ENCODE assay signal across 8 mouse cellular contexts in genomic region chr1:180268249-180269031, GRCm38 (mm10). TPM values are rescaled to one million over a fixed set of nuclear protein-coding genes. Genes with fewer than 3 reads are reported as not detected.
A peak's percentile ranks its signal among the peaks of the same experiment; 100 is the strongest.
DNase-seq lines count a peak whose midpoint lies in the region; ATAC-seq lines count a peak whose summit lies in the region.

No protein-coding gene starts in this region.

- H3K4me2 ChIP-seq in heart, embryonic 16.5 days (ENCODE audit: low read depth, low read length) = no peak overlapping the region
- no peak overlapping the region for H3K4me2 ChIP-seq in liver, embryonic 15.5 days
- H3K4me2 ChIP-seq in neural tube, embryonic 13.5 days = no peak overlapping the region

- no peak overlapping the region for H3K4me3 ChIP-seq in brown adipose tissue, adult 24 weeks (ENCODE audit: insufficient read depth, low read depth, low read length)
- no peak overlapping the region for H3K4me3 ChIP-seq in heart, embryonic 16.5 days (ENCODE audit: low read length)
- no peak overlapping the region for H3K4me3 ChIP-seq in liver, embryonic 15.5 days (replicated peaks)
- no peak overlapping the region for H3K4me3 ChIP-seq in neural tube, embryonic 13.5 days

- 0 out of 2 replicates have a peak overlapping the region, but pooled peaks have one; percentile 15 for H3K9ac ChIP-seq in heart, embryonic 16.5 days (ENCODE audit: low read length)
- no peak overlapping the region for H3K9ac ChIP-seq in liver, embryonic 15.5 days
- H3K9ac ChIP-seq in neural tube, embryonic 13.5 days = no peak overlapping the region

- no peaks in the 10 kb centered on the region; the same call in 1 of the 2 replicates for H3K4me1 ChIP-seq in brown adipose tissue, adult 24 weeks (ENCODE audit: control insufficient read depth, insufficient read depth, insufficient read length, low read length)
- peaks cover 7% of the 10 kb centered on the region for H3K4me1 ChIP-seq in heart, embryonic 16.5 days (ENCODE audit: control insufficient read depth, insufficient read depth, low read length)
- peaks cover 36% of the 10 kb centered on the region for H3K4me1 ChIP-seq in liver, embryonic 15.5 days (replicated peaks)
- 0 out of 2 replicates have a peak, but pooled peaks cover 3% of the 10 kb centered on the region for H3K4me1 ChIP-seq in neural tube, embryonic 13.5 days (replicated peaks)

- no peaks in the 10 kb centered on the region for H3K9me3 ChIP-seq in heart, embryonic 16.5 days (replicated peaks; ENCODE audit: control insufficient read depth, low read length)
- H3K9me3 ChIP-seq in liver, embryonic 15.5 days (replicated peaks) = no peaks in the 10 kb centered on the region
- no peaks in the 10 kb centered on the region for H3K9me3 ChIP-seq in neural tube, embryonic 13.5 days

- WGBS in heart, embryonic 16.5 days = 14% methylated on average over 12 of the region's 12 CpGs
- WGBS in liver, embryonic 15.5 days (ENCODE audit: insufficient replicate concordance) = 13% methylated on average over 12 of the region's 12 CpGs
- WGBS in neural tube, embryonic 13.5 days = 16% methylated on average over 12 of the region's 12 CpGs

- H3K36me3 ChIP-seq in heart, embryonic 16.5 days (ENCODE audit: control insufficient read depth, insufficient read depth) = no peaks in the 10 kb centered on the region
- no peaks in the 10 kb centered on the region for H3K36me3 ChIP-seq in liver, embryonic 15.5 days (replicated peaks)
- H3K36me3 ChIP-seq in neural tube, embryonic 13.5 days = no peaks in the 10 kb centered on the region

- peak; percentile 85 to 89 for DNase-seq in CD8-positive naive resting alpha-beta T cell, adult 2 months (ENCODE audit: low read depth in 2 of 2, low spot score in 2 of 2)
- peak; percentile 65 for DNase-seq in fibroblast of lung, adult 2 months (ENCODE audit: low read depth)
- DNase-seq in kidney, postnatal 25 days = peak; percentile 89 to 98
- DNase-seq in telencephalon, adult 2 months (ENCODE audit: low read depth, low spot score) = peak; percentile 72

- H3K27me3 ChIP-seq in heart, embryonic 16.5 days (ENCODE audit: control insufficient read depth, insufficient read depth, low read length) = peaks cover 2% of the 10 kb centered on the region; the same call in 1 of the 2 replicates
- H3K27me3 ChIP-seq in liver, embryonic 15.5 days = peaks cover 13% of the 10 kb centered on the region; the same call in 1 of the 2 replicates
- peaks cover 10% of the 10 kb centered on the region for H3K27me3 ChIP-seq in neural tube, embryonic 13.5 days

- peak overlapping the region; percentile 45 for H3K27ac ChIP-seq in brown adipose tissue, adult 24 weeks (replicated peaks; ENCODE audit: low read depth, low read length)
- H3K27ac ChIP-seq in heart, embryonic 16.5 days (ENCODE audit: low read length) = no peak overlapping the region
- no peak overlapping the region for H3K27ac ChIP-seq in liver, embryonic 15.5 days (replicated peaks)
- H3K27ac ChIP-seq in neural tube, embryonic 13.5 days (replicated peaks) = no peak overlapping the region

- peak; percentile 78 for ATAC-seq in heart, embryonic 16.5 days (replicated peaks; ENCODE audit: extremely low read depth, insufficient read depth, low FRiP score)
- ATAC-seq in liver, embryonic 15.5 days (ENCODE audit: insufficient read depth) = peak; percentile 66
- ATAC-seq in neural tube, embryonic 13.5 days (ENCODE audit: low read depth) = peak; percentile 91

RNA-seq across cellular contexts. Expression of gene Psen2, which starts 5.2 kb away (rescaled TPM):
- polyA plus RNA-seq in brown adipose tissue, adult 24 weeks (2012; ENCODE audit: insufficient read depth, insufficient read length, missing spikeins) = 11.6 and 17.9 TPM in 2 replicates
- 16.5 TPM in 2 replicates for polyA plus RNA-seq in heart, embryonic 16.5 days (2015; fragmentation: Nextera tagmentation; extraction: Ambion mirVana)
- 27.0 and 30.6 TPM in 2 replicates for polyA plus RNA-seq in liver, embryonic 15.5 days (2015; fragmentation: Nextera tagmentation; extraction: Ambion mirVana)
- polyA plus RNA-seq in neural tube, embryonic 13.5 days (2015; fragmentation: Nextera tagmentation; extraction: Ambion mirVana) = 11.9 and 13.0 TPM in 2 replicates
